Mouse (Mus musculus) spleen, adult 2 months (tissue): ENCODE measurements around the gene Lad1.

ENCODE experiments used
- CTCF ChIP-seq: fragments of 200-500 bp; IDR thresholded peaks from 2 replicates; pipeline ENCODE4 v1.5.1; 2011; ENCODE audit warnings: mild to moderate bottlenecking, inconsistent platforms; ENCODE audit not compliant: insufficient read depth, insufficient read length, insufficient replicate concordance; ENCODE audit errors: extremely low read depth
- POLR2A ChIP-seq: fragments of 200-500 bp; IDR thresholded peaks from 2 replicates; pipeline ENCODE4 v1.6.1; 2011; ENCODE audit warnings: low read depth, low read length, inconsistent platforms

GRCm38 (mm10) chr1:135840675-135841395 is 22.4 kb downstream of the Lad1 start:
- TF ChIP-seq POLR2A (no peak), CTCF (no peak)
